Mouse (Mus musculus): ENCODE data around the gene Olfr656. TPM values are rescaled to one million over a fixed set of nuclear protein-coding genes. Genes with fewer than 3 reads are reported as not detected.
A peak's percentile ranks its signal among the peaks of the same experiment; 100 is the strongest.

Olfr656 gene
- polyA plus RNA-seq (2016; fragmentation: Nextera tagmentation; extraction: Ambion mirVana) = not detected in 2 replicates

DNA sequence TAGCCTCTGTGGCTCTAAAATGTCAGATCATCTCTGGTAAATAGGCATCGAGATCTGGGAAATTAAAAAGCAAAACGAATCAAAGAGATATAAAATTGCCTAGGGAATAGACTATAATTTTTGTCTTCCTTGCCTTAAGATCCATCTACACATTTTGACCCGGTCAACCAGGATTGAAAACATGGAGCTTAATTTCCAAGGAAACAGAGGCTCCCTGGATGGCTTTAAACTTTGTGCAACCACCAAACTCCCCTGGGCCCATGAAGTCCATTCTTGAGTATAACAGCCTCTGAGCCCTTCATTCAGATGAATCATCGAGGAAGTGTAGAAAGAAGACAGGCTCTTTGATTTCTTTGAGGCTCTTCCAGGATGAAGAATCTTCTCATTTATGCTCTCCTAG is at the start of gene Olfr656:
Gene Olfr656, plus strand, starts transcription at position 301 of the 400 bp plus-strand sequence.
- 84% methylated on average over 4 of the region's 4 CpGs for WGBS
- ATAC-seq (ENCODE audit: insufficient number of reproducible peaks, insufficient read depth, low FRiP score, low TSS enrichment, low read depth) = no peak
- H3K27me3 ChIP-seq = no peaks in the 10 kb centered on the region

DNA sequence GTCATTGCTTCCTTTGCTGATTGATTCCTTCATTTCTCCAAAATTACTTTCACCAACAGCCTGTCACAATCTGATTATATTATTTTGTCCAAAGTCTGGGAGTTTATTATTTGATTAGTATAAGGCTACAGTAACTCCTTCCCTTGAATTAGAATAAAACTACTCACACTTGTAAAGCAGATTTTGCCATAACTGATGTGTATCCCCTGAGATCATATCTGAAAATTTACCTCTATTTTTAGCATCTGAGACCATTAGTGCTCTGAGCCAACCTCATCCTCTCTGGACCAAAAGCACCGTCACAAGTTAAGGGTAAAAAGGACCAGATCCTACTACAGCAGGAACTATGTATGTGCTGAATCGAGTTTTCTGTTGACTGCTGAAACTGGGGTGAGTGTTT is 36.7 kb upstream of the Olfr656 start, which contains the start of gene Olfr653:
Gene Olfr653, plus strand, starts transcription at position 301 of the 400 bp plus-strand sequence.
- no peaks in the 10 kb centered on the region for H3K9me3 ChIP-seq
- no peak for ATAC-seq (ENCODE audit: insufficient number of reproducible peaks, insufficient read depth, low FRiP score, low TSS enrichment, low read depth)
- H3K4me2 ChIP-seq = no peak within 1 kb of the TSS
- no peak within 1 kb of the TSS for H3K4me3 ChIP-seq (replicated peaks)
- no peaks in the 10 kb centered on the region for H3K27me3 ChIP-seq
- H3K9ac ChIP-seq (replicated peaks) = no peak within 1 kb of the TSS
- no peaks in the 10 kb centered on the region for H3K4me1 ChIP-seq (replicated peaks)
- H3K27ac ChIP-seq = no peak within 1 kb of the TSS
- WGBS = 82% methylated on average over 2 of the region's 2 CpGs
- no peaks in the 10 kb centered on the region for H3K36me3 ChIP-seq

More for the DNA sequence above, at the start of gene Olfr656:
- no peak within 1 kb of the TSS for H3K4me3 ChIP-seq (replicated peaks)
- H3K36me3 ChIP-seq = no peaks in the 10 kb centered on the region
- no peaks in the 10 kb centered on the region for H3K9me3 ChIP-seq
- no peaks in the 10 kb centered on the region for H3K4me1 ChIP-seq (replicated peaks)
- H3K4me2 ChIP-seq = no peak within 1 kb of the TSS
- H3K9ac ChIP-seq (replicated peaks) = no peak within 1 kb of the TSS
- no peak within 1 kb of the TSS for H3K27ac ChIP-seq

DNA sequence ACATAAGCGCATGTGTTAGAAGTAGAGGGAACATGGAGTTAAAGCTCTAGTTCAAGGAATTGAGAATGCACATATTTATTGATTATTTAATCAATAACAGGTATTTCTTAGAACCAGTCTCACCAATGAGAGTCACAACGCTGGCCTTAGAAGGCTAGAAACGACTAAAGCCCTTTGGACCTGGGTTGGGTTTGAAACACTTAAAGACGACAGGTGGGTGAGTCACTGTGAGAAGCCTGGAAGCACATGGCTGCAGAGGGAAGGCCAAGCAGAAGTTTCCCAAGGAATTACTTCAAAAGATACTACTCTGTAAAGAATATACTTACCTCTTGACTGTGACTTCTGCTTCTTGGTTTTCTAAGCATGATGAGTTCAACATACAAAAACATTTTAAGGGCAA is 32.9 kb upstream of the Olfr656 start:
- H3K4me1 ChIP-seq (replicated peaks) = no peaks in the 10 kb centered on the region
- ATAC-seq (ENCODE audit: insufficient number of reproducible peaks, insufficient read depth, low FRiP score, low TSS enrichment, low read depth) = no peak
- WGBS = 92% methylated on average over 4 of the region's 4 CpGs
- no peaks in the 10 kb centered on the region for H3K36me3 ChIP-seq
- H3K9ac ChIP-seq (replicated peaks) = no peak overlapping the region
- no peaks in the 10 kb centered on the region for H3K27me3 ChIP-seq
- H3K4me3 ChIP-seq (replicated peaks) = no peak overlapping the region
- H3K27ac ChIP-seq = no peak overlapping the region
- H3K9me3 ChIP-seq = no peaks in the 10 kb centered on the region
- H3K4me2 ChIP-seq = no peak overlapping the region

DNA sequence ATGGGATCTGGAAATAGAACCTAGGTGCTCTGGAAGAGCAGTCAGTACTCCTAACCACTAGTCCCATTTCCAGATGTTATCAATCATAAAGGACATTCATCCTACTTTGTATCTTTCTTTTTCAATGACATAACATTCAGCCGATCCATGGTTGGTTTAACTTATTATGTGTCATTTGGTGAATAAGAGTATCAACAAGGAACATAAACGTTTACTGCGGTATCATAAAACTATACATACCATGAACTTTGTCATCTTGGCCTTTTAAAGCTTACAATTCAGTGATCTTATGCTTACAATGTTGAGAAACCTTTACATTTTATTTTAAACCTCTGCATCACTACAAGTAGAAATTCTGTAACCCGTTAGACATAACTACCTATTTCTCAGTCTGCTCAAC is 32.3 kb upstream of the Olfr656 start:
- Histone ChIP-seq H3K4me3 (replicated peaks) (no peak overlapping the region), H3K27ac (no peak overlapping the region), H3K27me3 (no peaks in the 10 kb centered on the region), H3K4me2 (no peak overlapping the region), H3K36me3 (no peaks in the 10 kb centered on the region), H3K9me3 (no peaks in the 10 kb centered on the region), H3K4me1 (replicated peaks) (no peaks in the 10 kb centered on the region), H3K9ac (replicated peaks) (no peak overlapping the region)
- no peak for ATAC-seq (ENCODE audit: insufficient number of reproducible peaks, insufficient read depth, low FRiP score, low TSS enrichment, low read depth)
- WGBS = 87% methylated on average over 4 of the region's 4 CpGs

DNA sequence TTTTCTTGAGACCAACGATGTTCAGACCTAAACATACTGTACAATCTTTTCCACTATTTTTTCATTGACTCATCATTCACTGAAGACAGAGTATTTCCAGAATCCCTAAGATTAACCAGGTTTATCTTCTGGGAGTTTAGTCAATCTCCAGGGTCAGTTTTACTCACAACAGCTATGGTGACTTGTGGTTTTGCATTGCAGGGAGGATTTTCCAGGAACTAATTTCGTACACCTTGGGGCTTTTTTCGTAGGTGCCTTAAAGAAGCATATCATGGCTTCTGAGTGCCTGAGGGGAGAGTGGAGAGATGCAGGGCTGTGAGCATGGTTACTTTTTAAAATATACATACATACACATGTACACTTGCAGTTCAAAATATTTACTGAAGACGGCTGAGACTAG is 27.0 kb upstream of the Olfr656 start, which contains the start of gene Olfr654:
Gene Olfr654, plus strand, starts transcription at position 301 of the 400 bp plus-strand sequence.
- H3K9ac ChIP-seq (replicated peaks) = no peak within 1 kb of the TSS
- ATAC-seq (ENCODE audit: insufficient number of reproducible peaks, insufficient read depth, low FRiP score, low TSS enrichment, low read depth) = no peak
- H3K36me3 ChIP-seq = no peaks in the 10 kb centered on the region
- WGBS = 87% methylated on average over 4 of the region's 4 CpGs
- no peaks in the 10 kb centered on the region for H3K9me3 ChIP-seq
- no peak within 1 kb of the TSS for H3K4me3 ChIP-seq (replicated peaks)
- no peaks in the 10 kb centered on the region for H3K4me1 ChIP-seq (replicated peaks)
- no peaks in the 10 kb centered on the region for H3K27me3 ChIP-seq
- no peak within 1 kb of the TSS for H3K4me2 ChIP-seq
- no peak within 1 kb of the TSS for H3K27ac ChIP-seq

DNA sequence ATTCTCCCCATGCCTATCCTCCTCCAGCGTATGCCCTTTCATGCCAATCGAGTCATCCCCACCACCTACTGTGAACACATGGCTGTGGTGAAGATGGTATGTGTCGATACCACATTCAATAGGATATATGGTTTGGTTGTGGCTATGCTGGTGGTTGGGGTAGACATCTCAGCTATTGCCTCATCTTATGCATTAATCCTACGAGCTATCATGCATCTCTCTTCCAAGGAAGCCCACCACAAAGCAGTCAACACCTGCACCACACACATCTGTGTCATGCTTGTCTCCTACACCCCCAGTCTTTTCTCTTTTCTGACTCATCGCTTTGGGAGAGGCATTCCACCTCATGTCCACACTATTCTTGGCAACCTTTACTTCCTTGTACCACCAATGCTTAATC is 25.5 kb upstream of the Olfr656 start:
- H3K27ac ChIP-seq = no peak overlapping the region
- no peaks in the 10 kb centered on the region for H3K9me3 ChIP-seq
- WGBS = 83% methylated on average over 5 of the region's 5 CpGs
- H3K27me3 ChIP-seq = no peaks in the 10 kb centered on the region
- ATAC-seq (ENCODE audit: insufficient number of reproducible peaks, insufficient read depth, low FRiP score, low TSS enrichment, low read depth) = no peak
- H3K9ac ChIP-seq (replicated peaks) = no peak overlapping the region
- H3K36me3 ChIP-seq = no peaks in the 10 kb centered on the region
- H3K4me1 ChIP-seq (replicated peaks) = no peaks in the 10 kb centered on the region
- no peak overlapping the region for H3K4me3 ChIP-seq (replicated peaks)
- no peak overlapping the region for H3K4me2 ChIP-seq

DNA sequence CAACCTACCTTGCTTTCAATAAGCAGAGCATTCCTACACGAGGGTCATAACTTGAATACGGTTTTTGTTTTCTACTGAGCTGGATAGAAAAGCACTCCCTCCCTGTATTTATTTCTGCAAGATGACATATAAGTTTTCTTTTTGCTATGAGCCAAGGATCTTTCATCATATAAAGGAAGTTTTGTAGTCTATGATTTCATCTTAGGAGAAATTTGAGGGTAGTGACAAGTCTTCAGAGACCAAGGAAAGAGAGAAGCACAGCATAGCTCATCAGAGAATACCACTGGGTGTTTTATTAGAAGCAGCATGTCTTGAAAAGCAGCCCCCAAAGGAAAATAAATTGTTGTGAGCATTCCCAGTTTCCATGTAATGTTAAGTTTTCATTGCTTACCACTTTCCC is 12.1 kb upstream of the Olfr656 start, which contains the start of gene Olfr655:
Gene Olfr655, minus strand, starts transcription at position 101 of the 400 bp plus-strand sequence.
- 90% methylated on average over 2 of the region's 2 CpGs for WGBS
- Histone ChIP-seq H3K9me3 (no peaks in the 10 kb centered on the region), H3K4me2 (no peak within 1 kb of the TSS), H3K36me3 (no peaks in the 10 kb centered on the region), H3K4me3 (replicated peaks) (no peak within 1 kb of the TSS), H3K4me1 (replicated peaks) (no peaks in the 10 kb centered on the region), H3K9ac (replicated peaks) (no peak within 1 kb of the TSS), H3K27ac (no peak within 1 kb of the TSS), H3K27me3 (no peaks in the 10 kb centered on the region)
- no peak for ATAC-seq (ENCODE audit: insufficient number of reproducible peaks, insufficient read depth, low FRiP score, low TSS enrichment, low read depth)

DNA sequence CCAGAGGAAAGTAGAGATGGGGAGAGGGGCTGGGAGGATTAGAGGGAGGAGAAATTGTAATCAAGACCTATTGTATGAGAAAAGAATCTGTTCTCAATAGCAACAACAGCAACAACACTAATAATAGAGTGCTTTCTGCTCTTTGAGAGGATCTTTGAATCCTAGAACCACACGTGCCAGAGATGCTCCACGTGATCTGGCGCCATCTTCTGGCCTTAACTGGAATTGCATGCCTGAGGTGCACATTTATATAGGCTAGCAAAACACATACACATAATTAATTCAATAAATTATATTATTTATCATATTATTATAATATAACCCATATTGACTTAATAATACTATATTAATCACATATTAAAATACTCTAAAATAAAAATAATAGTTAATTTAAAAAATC is 10.6 kb upstream of the Olfr656 start:
- H3K4me2 ChIP-seq = no peak overlapping the region
- no peak overlapping the region for H3K4me3 ChIP-seq (replicated peaks)
- H3K27me3 ChIP-seq = no peaks in the 10 kb centered on the region
- no peak overlapping the region for H3K9ac ChIP-seq (replicated peaks)
- no peak overlapping the region for H3K27ac ChIP-seq
- no peak for ATAC-seq (ENCODE audit: insufficient number of reproducible peaks, insufficient read depth, low FRiP score, low TSS enrichment, low read depth)
- no peaks in the 10 kb centered on the region for H3K36me3 ChIP-seq
- no peaks in the 10 kb centered on the region for H3K4me1 ChIP-seq (replicated peaks)
- WGBS = 4% methylated on average over 3 of the region's 3 CpGs
- no peaks in the 10 kb centered on the region for H3K9me3 ChIP-seq

DNA sequence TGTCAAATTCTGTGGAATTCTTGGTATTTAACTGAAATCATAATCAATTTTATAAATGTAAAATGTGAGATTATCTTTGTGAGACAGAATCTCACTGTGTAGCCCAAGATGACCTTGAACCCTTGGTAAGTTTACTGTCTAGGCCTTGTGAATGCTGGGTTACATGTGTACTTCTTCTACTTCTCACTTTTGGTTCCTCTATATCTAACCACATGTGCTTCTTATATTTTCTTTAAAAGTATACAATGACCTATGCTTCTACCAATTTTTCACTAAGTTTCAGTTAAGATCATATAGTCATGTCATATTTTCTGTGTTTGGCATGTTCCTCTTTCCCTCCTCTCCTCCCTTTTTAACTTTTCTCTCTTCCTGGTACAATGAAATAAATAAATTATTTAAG is 9.0 kb upstream of the Olfr656 start:
- no peaks in the 10 kb centered on the region for H3K36me3 ChIP-seq
- H3K4me1 ChIP-seq (replicated peaks) = no peaks in the 10 kb centered on the region
- H3K27me3 ChIP-seq = no peaks in the 10 kb centered on the region
- H3K27ac ChIP-seq = no peak overlapping the region
- H3K9ac ChIP-seq (replicated peaks) = no peak overlapping the region
- ATAC-seq (ENCODE audit: insufficient number of reproducible peaks, insufficient read depth, low FRiP score, low TSS enrichment, low read depth) = no peak
- no peak overlapping the region for H3K4me3 ChIP-seq (replicated peaks)
- H3K4me2 ChIP-seq = no peak overlapping the region
- H3K9me3 ChIP-seq = no peaks in the 10 kb centered on the region

DNA sequence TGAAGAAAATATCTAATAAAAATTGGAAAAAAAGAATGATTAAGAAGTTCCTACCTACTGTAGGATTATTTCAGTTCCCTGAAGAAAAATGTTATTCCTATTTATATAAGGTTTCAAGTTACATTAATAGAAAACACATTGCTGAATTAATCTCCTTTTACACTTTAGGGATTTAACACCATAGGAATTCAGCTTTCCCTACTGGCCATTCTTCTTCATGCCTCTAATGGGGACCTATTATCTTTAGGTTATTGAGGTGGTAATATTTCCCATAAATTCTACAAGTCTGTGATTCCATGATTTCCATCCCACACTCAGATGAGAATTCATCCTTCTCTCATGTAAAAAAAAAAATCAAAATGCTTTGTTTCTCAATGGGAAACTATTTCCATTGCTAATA is 10.7 kb downstream of the Olfr656 start, which contains the start of gene Olfr657:
Gene Olfr657, plus strand, starts transcription at position 301 of the 400 bp plus-strand sequence.
- H3K27ac ChIP-seq = no peak within 1 kb of the TSS
- H3K4me2 ChIP-seq = no peak within 1 kb of the TSS
- no peaks in the 10 kb centered on the region for H3K9me3 ChIP-seq
- no peak for ATAC-seq (ENCODE audit: insufficient number of reproducible peaks, insufficient read depth, low FRiP score, low TSS enrichment, low read depth)
- H3K27me3 ChIP-seq = no peaks in the 10 kb centered on the region
- H3K4me3 ChIP-seq (replicated peaks) = no peak within 1 kb of the TSS
- H3K9ac ChIP-seq (replicated peaks) = no peak within 1 kb of the TSS
- H3K36me3 ChIP-seq = no peaks in the 10 kb centered on the region
- no peaks in the 10 kb centered on the region for H3K4me1 ChIP-seq (replicated peaks)

DNA sequence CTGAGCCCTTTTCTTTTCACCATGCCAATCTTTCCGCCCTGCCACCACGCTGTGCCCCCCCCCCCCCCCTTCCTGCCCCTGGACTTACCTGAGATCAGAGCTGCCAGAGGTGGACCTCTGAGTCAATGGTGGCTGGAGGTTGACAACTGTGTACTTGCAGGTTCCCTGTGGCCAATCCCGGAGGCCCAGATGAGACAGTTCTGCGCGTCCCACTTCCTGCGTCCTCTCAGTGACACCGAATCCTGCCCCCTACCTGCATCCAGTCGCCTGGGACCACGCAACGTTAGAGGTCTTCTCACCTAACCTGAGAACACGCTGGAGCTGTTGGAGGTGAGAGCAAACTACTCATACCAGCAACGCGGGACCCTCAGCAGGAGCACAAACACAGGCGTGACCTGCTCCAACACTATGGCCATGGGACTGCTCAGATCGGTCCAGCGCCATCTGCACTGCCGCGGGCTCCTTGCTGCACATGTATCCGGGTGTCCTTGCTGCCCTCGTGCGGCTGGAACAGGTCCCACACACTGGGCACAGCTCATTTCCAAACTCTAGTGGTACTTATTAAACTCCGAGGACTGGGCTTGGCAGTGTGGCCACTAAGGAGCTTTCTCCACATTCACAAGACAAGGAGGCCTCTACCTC is 33.2 kb downstream of the Olfr656 start, which contains the start of gene Olfr658:
Gene Olfr658, minus strand, starts transcription at position 465 of the 642 bp plus-strand sequence.
- H3K4me3 ChIP-seq (replicated peaks) = peak within 1 kb of the TSS; percentile 19; the same call in 1 of the 2 replicates
- 24% methylated on average over 20 of the region's 22 CpGs for WGBS

DNA sequence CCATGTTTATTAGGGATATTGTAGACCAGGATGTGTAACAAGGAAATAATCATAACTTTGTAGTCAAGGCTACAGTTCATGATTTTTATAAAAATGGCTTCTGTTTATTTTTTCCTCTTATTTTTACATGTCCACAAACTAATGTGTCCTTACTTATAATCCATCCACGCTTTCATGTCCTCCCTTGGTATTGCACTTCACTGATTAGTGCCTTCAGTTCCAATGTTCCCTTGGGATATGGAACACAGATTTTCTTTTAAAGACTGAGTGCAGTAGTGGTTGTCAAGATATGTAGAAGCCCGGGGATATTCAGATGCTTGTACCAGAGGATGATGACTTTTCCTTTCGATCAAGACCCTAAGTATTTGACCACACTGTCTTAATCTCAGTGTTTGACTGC is 52.7 kb downstream of the Olfr656 start, which contains the start of gene Olfr659:
Gene Olfr659, plus strand, starts transcription at position 301 of the 400 bp plus-strand sequence.
- Histone ChIP-seq H3K27me3 (no peaks in the 10 kb centered on the region), H3K36me3 (no peaks in the 10 kb centered on the region), H3K4me2 (no peak within 1 kb of the TSS), H3K9me3 (no peaks in the 10 kb centered on the region), H3K27ac (no peak within 1 kb of the TSS), H3K4me3 (replicated peaks) (no peak within 1 kb of the TSS), H3K9ac (replicated peaks) (no peak within 1 kb of the TSS), H3K4me1 (replicated peaks) (no peaks in the 10 kb centered on the region)
- no peak for ATAC-seq (ENCODE audit: insufficient number of reproducible peaks, insufficient read depth, low FRiP score, low TSS enrichment, low read depth)
- 86% methylated on average over 3 of the region's 3 CpGs for WGBS

More for the DNA sequence above, 33.2 kb downstream of the Olfr656 start, which contains the start of gene Olfr658:
- H3K36me3 ChIP-seq = no peaks in the 10 kb centered on the region
- ATAC-seq (ENCODE audit: insufficient number of reproducible peaks, insufficient read depth, low FRiP score, low TSS enrichment, low read depth) = peak; percentile 79; the same call in 1 of the 2 replicates
- no peak within 1 kb of the TSS for H3K27ac ChIP-seq
- peak within 1 kb of the TSS; percentile 46 for H3K4me2 ChIP-seq
- no peak within 1 kb of the TSS for H3K9ac ChIP-seq (replicated peaks)
- H3K27me3 ChIP-seq = no peaks in the 10 kb centered on the region
- H3K4me1 ChIP-seq (replicated peaks) = no peaks in the 10 kb centered on the region
- no peaks in the 10 kb centered on the region for H3K9me3 ChIP-seq

Data from limb, embryonic 12.5 days (tissue).